Mouse (Mus musculus) midbrain, embryonic 14.5 days (tissue): ENCODE data around the gene Rbpj. TPM values are rescaled to one million over a fixed set of nuclear protein-coding genes. Genes with fewer than 3 reads are reported as not detected.

Experiments used
- ATAC-seq: fragments of 200-750 bp; cut with Nextera tagmentation; 2 replicates; pipeline ENCODE4 v1.8.0; 2017; ENCODE audit warnings: moderate number of reproducible peaks, moderate library complexity; ENCODE audit not compliant: low FRiP score, low TSS enrichment
- DNase-seq: peaks from one replicate; pipeline ENCODE4 v3.0.0-alpha.2; 2015
- H3K27ac ChIP-seq: fragments of 300-500 bp; sonication (generic); replicated peaks from 2 replicates; pipeline ENCODE4 v1.5.1; 2014; ENCODE audit warnings: mild to moderate bottlenecking, low read depth, low read length, moderate library complexity
- H3K27me3 ChIP-seq: fragments of 300-500 bp; sonication (generic); 2 replicates; pipeline ENCODE4 v1.6.1; 2014; ENCODE audit warnings: low read length, control low read depth, mixed read lengths; ENCODE audit not compliant: control insufficient read depth, insufficient read depth
- H3K36me3 ChIP-seq: fragments of 300-500 bp; sonication (generic); 2 replicates; pipeline ENCODE4 v1.6.1; 2014; ENCODE audit warnings: low read length, control low read depth; ENCODE audit not compliant: control insufficient read depth, insufficient read depth
- H3K4me1 ChIP-seq: fragments of 300-500 bp; sonication (generic); 2 replicates; pipeline ENCODE4 v1.6.1; 2014; ENCODE audit warnings: mild to moderate bottlenecking, antibody characterized with exemption, low read length, control low read depth; ENCODE audit not compliant: control insufficient read depth, insufficient read depth
- H3K4me2 ChIP-seq: fragments of 300-500 bp; sonication (generic); 2 replicates; pipeline ENCODE4 v1.6.1; 2014; ENCODE audit warnings: mild to moderate bottlenecking, low read length, moderate library complexity
- H3K4me3 ChIP-seq: fragments of 300-500 bp; sonication (generic); replicated peaks from 2 replicates; pipeline ENCODE4 v1.5.1; 2014; ENCODE audit warnings: low read depth, low read length
- H3K9ac ChIP-seq: fragments of 300-500 bp; sonication (generic); replicated peaks from 2 replicates; pipeline ENCODE4 v1.6.1; 2014; ENCODE audit warnings: mild to moderate bottlenecking, low read length, moderate library complexity
- H3K9me3 ChIP-seq: fragments of 300-500 bp; sonication (generic); 2 replicates; pipeline ENCODE4 v1.6.1; 2016; ENCODE audit warnings: low read length, control low read depth, mixed read lengths; ENCODE audit not compliant: control insufficient read depth
- WGBS: fragments of 180-500 bp; shearing (Covaris S2); extraction: QIAGEN DNeasy Blood & Tissue Kit; methylation state at CpG from one replicate; pipeline ENCODE4 v1.1.7; 2014; 5-methylcytosine and 5-hydroxymethylcytosine counted together
- polyA plus RNA-seq: library from polyadenylated mRNA; unstranded; fragments of >200 nt; fragmentation: Nextera tagmentation; extraction: Ambion mirVana; gene quantifications from 2 replicates; pipeline ENCODE4 v1.2.1, GENCODE M21; 2014

The Rbpj gene
- polyA plus RNA-seq, 1 experiment from 2014 or later, result 52.9 TPM

- Histone ChIP-seq H3K4me3 (no peak overlapping the region), H3K27ac (no peak overlapping the region), H3K4me1 (no peaks in the 10 kb centered on the region), H3K36me3 (no peaks in the 10 kb centered on the region), H3K27me3 (no peaks in the 10 kb centered on the region), H3K4me2 (no peak overlapping the region), H3K9me3 (no peaks in the 10 kb centered on the region), H3K9ac (no peak overlapping the region)
- ATAC-seq (no peak), DNase-seq (peak; percentile 30)
- 88% methylated on average over 9 of the region's 9 CpGs for WGBS
Observed at GRCm38 (mm10) chr5:53496846-53497549, 31.0 kb downstream of the Rbpj start.

GRCm38 (mm10) chr5:53499571-53499970 is 33.6 kb downstream of the Rbpj start:
- H3K4me2 ChIP-seq, result no peak overlapping the region
- no peaks in the 10 kb centered on the region for H3K9me3 ChIP-seq
- H3K4me3 ChIP-seq, result no peak overlapping the region
- H3K27me3 ChIP-seq, result no peaks in the 10 kb centered on the region
- H3K36me3 ChIP-seq, result no peaks in the 10 kb centered on the region
- no peak overlapping the region for H3K27ac ChIP-seq
- no peak for ATAC-seq
- H3K9ac ChIP-seq, result no peak overlapping the region
- 90% methylated on average over 3 of the region's 3 CpGs for WGBS
- no peak for DNase-seq
- no peaks in the 10 kb centered on the region for H3K4me1 ChIP-seq

DNA sequence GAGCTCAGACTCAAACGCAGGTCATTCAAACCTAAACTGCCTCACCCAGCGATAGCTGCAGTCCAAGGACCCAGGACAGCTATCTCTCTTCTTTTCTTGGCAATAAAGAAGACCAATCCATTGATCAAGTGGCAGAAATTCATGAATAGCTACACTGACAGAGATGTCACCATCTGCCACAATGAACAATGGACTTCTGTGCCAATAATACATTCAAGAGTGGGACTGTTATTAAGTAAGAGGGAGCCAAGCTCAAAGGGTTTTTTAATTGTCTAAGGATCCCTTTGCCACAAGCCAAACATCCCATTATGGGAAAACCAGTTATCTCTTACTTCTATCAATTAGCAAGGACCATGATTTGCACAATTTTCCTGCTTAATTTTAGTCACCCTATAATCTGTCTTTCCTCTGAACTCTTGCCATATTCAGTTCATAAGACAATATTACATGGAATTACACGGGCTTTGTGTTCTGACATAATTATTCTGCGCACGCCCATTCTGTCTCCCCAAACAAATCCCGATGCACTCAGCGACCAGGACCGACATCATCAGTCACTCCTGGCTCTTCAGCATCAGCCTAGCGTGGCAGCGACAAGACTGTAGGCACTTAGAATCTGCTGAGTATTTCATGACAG is 34.7 kb downstream of the Rbpj start:
- Histone ChIP-seq H3K36me3 (no peaks in the 10 kb centered on the region), H3K4me1 (no peaks in the 10 kb centered on the region), H3K27me3 (no peaks in the 10 kb centered on the region), H3K27ac (no peak overlapping the region), H3K4me2 (no peak overlapping the region), H3K4me3 (no peak overlapping the region), H3K9me3 (no peaks in the 10 kb centered on the region), H3K9ac (no peak overlapping the region)
- peak; percentile 28 for DNase-seq
- no peak for ATAC-seq
- 55% methylated on average over 10 of the region's 10 CpGs for WGBS

- no peaks in the 10 kb centered on the region for H3K4me1 ChIP-seq
- no peak overlapping the region for H3K27ac ChIP-seq
- no peak overlapping the region for H3K4me3 ChIP-seq
- H3K4me2 ChIP-seq, result no peak overlapping the region
- no peak for ATAC-seq
- H3K36me3 ChIP-seq, result no peaks in the 10 kb centered on the region
- no peak for DNase-seq
- no peak overlapping the region for H3K9ac ChIP-seq
- no peaks in the 10 kb centered on the region for H3K9me3 ChIP-seq
- no peaks in the 10 kb centered on the region for H3K27me3 ChIP-seq
- 87% methylated on average over 2 of the region's 3 CpGs for WGBS
Observed at GRCm38 (mm10) chr5:53503261-53503660, 37.3 kb downstream of the Rbpj start.

GRCm38 (mm10) chr5:53505751-53506150 is 39.8 kb downstream of the Rbpj start:
- no peak for ATAC-seq
- Histone ChIP-seq H3K27me3 (no peaks in the 10 kb centered on the region), H3K4me2 (no peak overlapping the region), H3K27ac (no peak overlapping the region), H3K4me1 (no peaks in the 10 kb centered on the region), H3K4me3 (no peak overlapping the region), H3K36me3 (no peaks in the 10 kb centered on the region), H3K9ac (no peak overlapping the region), H3K9me3 (no peaks in the 10 kb centered on the region)
- WGBS, result 79% methylated on average over 6 of the region's 6 CpGs
- DNase-seq, result no peak

- 80% methylated on average over 5 of the region's 5 CpGs for WGBS
- Histone ChIP-seq H3K4me3 (no peak overlapping the region), H3K27me3 (no peaks in the 10 kb centered on the region), H3K4me1 (no peaks in the 10 kb centered on the region), H3K9ac (no peak overlapping the region), H3K36me3 (no peaks in the 10 kb centered on the region), H3K27ac (no peak overlapping the region), H3K9me3 (no peaks in the 10 kb centered on the region), H3K4me2 (no peak overlapping the region)
- ATAC-seq (no peak), DNase-seq (no peak)
Observed at GRCm38 (mm10) chr5:53507371-53507770, 41.4 kb downstream of the Rbpj start.

DNA sequence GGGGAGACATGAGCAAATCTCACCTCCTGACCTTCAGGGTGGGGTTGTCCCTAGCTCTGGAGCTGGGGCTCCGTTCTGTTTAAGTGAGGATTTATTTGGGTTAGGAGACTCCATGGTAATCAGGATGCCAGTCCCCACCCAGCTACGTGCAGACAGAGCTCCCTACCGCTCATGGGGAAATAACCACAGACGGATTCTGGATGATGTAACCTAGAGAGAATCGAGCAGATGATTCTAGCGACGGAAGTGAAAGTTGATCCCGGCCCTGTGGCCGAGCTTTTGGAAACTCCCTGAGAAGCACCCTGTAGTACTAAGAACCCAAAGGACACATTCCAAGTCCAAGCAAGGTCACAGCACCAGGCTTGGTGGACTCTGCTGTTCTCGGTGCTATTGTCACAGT is 43.5 kb downstream of the Rbpj start:
- Histone ChIP-seq H3K27ac (no peak overlapping the region), H3K9ac (no peak overlapping the region), H3K4me2 (no peak overlapping the region), H3K27me3 (no peaks in the 10 kb centered on the region), H3K4me3 (no peak overlapping the region), H3K4me1 (no peaks in the 10 kb centered on the region), H3K9me3 (no peaks in the 10 kb centered on the region), H3K36me3 (no peaks in the 10 kb centered on the region)
- no peak for DNase-seq
- WGBS, result 89% methylated on average over 10 of the region's 10 CpGs
- ATAC-seq, result no peak

DNA sequence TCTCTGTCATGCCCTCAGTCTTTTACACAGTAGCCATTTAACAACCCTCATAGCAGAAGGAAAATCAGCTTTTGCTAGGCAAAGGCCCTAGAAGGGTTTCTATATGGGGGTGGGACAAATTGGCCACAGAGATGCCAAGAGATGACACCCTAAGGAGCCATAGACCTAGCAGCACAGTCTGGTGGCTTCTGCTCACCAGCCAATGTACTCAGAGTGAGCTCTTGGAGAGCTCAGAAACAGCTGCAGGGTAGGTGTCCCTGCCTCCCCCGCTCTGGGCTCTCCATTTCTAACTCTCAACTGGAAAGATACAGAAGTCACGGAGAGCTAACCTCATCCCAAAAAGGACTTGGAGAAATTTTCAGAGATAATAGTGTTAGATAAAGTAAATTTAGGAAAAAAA is 44.0 kb downstream of the Rbpj start:
- 95% methylated on average over 2 of the region's 2 CpGs for WGBS
- H3K4me1 ChIP-seq, result no peaks in the 10 kb centered on the region
- no peaks in the 10 kb centered on the region for H3K36me3 ChIP-seq
- no peak for DNase-seq
- H3K27me3 ChIP-seq, result no peaks in the 10 kb centered on the region
- no peak overlapping the region for H3K4me2 ChIP-seq
- no peak for ATAC-seq
- H3K27ac ChIP-seq, result no peak overlapping the region
- H3K9ac ChIP-seq, result no peak overlapping the region
- H3K4me3 ChIP-seq, result no peak overlapping the region
- no peaks in the 10 kb centered on the region for H3K9me3 ChIP-seq

DNA sequence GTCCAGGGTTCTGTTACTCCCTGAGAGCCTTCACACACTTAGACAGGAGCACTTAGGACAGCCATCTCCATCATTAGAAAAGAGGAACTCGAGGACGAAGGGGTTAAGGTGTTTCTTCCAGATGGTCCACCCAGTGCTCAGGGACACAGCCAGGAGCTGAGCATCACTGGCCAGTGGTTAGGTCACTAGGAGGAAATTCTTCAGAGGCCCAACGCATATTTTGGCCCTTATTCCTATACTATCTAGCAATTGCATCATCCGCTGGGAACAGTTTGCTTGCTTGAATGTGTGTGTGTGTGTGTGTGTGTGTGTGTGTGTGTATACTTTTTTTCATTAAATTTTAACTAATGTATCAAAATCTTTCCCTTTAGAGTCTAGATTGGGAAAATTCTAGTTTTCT is 45.5 kb downstream of the Rbpj start:
- WGBS, result 93% methylated on average over 4 of the region's 4 CpGs
- DNase-seq, result no peak

More for the DNA sequence above, 45.5 kb downstream of the Rbpj start:
- no peak overlapping the region for H3K27ac ChIP-seq
- no peak overlapping the region for H3K9ac ChIP-seq
- H3K27me3 ChIP-seq, result no peaks in the 10 kb centered on the region
- no peak for ATAC-seq
- H3K4me1 ChIP-seq, result no peaks in the 10 kb centered on the region
- H3K4me3 ChIP-seq, result no peak overlapping the region
- no peaks in the 10 kb centered on the region for H3K9me3 ChIP-seq
- H3K36me3 ChIP-seq, result no peaks in the 10 kb centered on the region
- H3K4me2 ChIP-seq, result no peak overlapping the region
